Mouse (Mus musculus): ENCODE results near the gene Dnajc16.
"Not testable (repeated sequence)": the region's sequence is repeated elsewhere in the genome, so short reads cannot be mapped to it uniquely, and the experiment has no call there.

The Dnajc16 gene

GRCm38 (mm10) chr4:141796356-141796755, 5.6 kb upstream of the Dnajc16 start:
- no peak for DNase-seq (ENCODE audit: low spot score in 2 of 2)

GRCm38 (mm10) chr4:141794152-141794535, 3.4 kb upstream of the Dnajc16 start:
- DNase-seq (ENCODE audit: low spot score in 2 of 2) = no peak

DNA sequence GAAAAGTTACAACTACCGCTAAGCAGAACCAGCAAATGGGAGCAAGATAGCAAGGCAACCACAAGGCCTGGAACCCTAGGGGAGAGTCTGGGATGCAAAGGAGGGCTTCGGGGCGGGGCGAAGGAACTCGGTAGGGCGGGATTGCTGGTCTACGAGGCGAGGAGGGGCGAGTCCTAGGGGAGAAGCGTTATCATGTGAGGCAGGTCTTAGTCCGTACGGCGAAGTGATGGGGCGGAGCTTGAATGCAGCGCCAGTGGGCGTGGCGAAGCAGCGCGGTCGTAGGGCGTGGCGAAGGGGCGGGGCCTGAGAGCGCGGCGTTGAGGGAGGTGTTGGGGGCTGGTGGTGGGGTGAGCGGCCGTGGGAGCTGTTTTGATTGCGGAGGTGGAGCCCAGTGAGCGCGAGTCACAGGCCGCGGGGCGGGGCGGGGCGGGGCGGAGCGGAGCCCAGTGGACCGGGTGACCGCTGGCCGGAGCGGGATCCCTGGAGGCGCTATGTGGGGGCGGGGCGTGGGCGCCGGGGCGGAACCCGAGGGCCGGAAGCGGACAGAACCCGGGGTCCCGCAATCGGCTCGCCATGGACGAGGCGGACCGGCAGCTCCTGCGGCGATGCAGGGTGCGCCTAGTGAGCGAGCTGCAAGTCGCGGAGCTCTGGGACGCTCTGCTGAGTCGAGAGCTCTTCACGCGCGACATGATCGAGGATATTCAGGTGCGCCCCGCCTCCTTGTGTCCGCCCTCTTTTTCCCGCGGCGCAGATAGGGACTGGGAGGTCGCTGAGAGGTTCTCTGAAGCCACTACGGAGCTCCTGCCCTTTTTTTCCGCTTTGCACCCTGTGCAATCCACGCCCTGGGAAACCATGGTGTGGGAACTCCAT, 2.8 kb upstream of the Dnajc16 start, which contains the start of gene Casp9:
TSS of gene Casp9 (plus strand) at position 331 of the 870 bp plus-strand sequence.
- peak; percentile 99 for DNase-seq (ENCODE audit: low spot score in 2 of 2)

GRCm38 (mm10) chr4:141792554-141793281, 2.0 kb upstream of the Dnajc16 start:
- DNase-seq (ENCODE audit: low spot score in 2 of 2) = peak in 1 of 2 experiments; percentile 31

- DNase-seq (ENCODE audit: low spot score in 2 of 2) = no peak
Measured at GRCm38 (mm10) chr4:141791951-141792350, 1.2 kb upstream of the Dnajc16 start.

GRCm38 (mm10) chr4:141791486-141791885, 755 bp upstream of the Dnajc16 start:
- no peak for DNase-seq (ENCODE audit: low spot score in 2 of 2)

GRCm38 (mm10) chr4:141789564-141790218, 1.0 kb downstream of the Dnajc16 start:
- no peak for DNase-seq (ENCODE audit: low spot score in 2 of 2)

DNA sequence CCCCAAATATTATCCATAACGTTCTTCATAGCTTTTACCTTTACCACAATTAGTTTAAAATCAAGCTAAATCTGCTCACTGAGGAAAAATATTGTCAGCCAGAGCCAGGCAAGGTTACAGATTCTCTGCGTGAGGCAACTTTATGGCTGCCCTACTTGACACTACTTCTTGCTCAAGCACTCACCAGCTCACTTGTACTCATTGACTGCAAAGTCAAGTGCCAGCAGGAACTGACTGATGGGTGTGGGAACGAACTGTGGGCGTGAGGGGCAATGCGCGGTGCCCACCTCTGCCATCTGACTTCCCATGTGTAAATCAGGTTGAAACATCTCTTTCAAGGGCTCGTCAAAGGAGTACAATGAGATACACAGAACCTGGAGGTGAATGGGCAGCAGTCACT, 3.3 kb downstream of the Dnajc16 start:
- no peak for DNase-seq (ENCODE audit: low spot score in 2 of 2)

DNA sequence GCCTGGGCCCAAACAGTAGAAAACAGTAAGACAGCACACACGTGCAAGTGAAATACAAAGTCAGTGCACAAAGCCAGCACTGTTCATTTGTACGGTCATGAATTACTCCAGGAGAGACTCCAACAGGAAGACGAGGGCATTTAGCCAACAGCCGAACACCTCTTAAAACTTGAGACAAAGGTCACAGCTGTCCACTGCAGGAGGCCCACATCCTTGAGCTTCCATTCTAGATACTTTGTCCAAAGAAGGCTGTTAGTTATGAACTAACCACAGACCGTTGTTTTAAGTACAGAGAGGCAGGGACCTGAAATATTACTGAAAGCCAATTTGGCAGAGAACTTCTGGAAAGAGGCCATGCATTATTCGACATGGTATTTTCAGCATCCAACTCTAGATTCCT, 3.7 kb downstream of the Dnajc16 start:
- no peak for DNase-seq (ENCODE audit: low spot score in 2 of 2)

GRCm38 (mm10) chr4:141786141-141786540, 4.6 kb downstream of the Dnajc16 start:
- no peak for DNase-seq (ENCODE audit: low spot score in 2 of 2)

- no peak for DNase-seq (ENCODE audit: low spot score in 2 of 2)
Measured at GRCm38 (mm10) chr4:141784835-141785234, 5.9 kb downstream of the Dnajc16 start.

DNA sequence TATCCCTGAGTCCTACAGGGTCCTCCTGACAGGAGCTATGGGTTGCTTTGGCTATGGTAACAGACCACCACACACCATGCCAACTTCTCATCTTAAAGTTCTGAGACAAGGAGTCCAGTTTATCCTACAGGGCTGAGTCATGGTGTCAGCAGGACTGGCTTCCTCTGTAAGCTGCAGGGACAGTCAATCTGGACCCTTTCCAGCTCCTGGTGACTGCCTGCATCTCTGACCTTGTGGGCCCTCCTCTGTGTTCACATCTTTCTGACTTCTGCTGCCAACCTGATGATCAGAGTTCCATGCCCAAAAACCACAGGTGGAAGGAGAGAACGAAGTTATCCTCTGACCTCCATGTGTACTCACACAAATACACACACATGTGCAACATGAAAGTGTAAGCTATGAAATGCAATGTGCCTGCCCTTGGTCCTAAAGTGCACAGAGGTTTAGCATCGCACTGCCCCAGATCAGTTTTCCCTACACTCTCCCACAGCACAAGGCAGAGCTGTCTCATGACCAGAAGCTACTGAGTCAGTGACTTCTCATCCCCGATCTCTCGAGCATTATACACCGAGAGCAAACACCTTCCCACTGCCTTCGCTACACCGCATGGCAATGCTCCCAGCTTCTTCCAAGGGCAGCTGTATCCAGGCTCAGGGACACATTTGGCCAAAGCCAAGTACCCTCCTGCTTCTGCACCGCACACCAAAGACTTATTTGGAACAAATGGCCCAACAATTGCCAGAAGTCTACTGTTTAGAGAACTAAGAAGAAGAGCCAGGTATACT, 9.3 kb downstream of the Dnajc16 start:
- DNase-seq (ENCODE audit: low spot score in 2 of 2) = no peak

- no peak for DNase-seq (ENCODE audit: low spot score in 2 of 2)
Measured at GRCm38 (mm10) chr4:141779828-141780227, 10.9 kb downstream of the Dnajc16 start.

DNA sequence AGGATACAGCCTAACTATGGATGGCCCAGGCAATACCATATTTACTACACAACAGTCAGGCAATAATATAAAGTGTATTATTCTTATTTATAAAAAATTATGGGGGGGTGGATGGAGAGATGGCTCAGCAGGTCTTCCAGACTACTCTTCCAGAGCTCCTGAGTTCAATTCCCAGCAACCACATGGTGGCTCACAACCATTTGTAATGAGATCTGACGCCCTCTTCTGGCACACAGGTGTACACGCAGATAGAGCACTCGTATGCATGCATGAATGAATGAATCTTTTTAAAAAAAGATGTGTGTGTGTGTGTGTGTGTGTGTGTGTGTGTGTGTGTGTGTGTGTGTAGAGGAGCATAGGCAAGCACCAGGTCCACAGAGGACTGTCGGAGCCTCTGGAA, 17.7 kb downstream of the Dnajc16 start:
- DNase-seq (ENCODE audit: low spot score in 2 of 2) = not testable (repeated sequence)

- no peak for DNase-seq (ENCODE audit: low spot score in 2 of 2)
Measured at GRCm38 (mm10) chr4:141771823-141772222, 18.9 kb downstream of the Dnajc16 start.

GRCm38 (mm10) chr4:141769501-141770160, 21.1 kb downstream of the Dnajc16 start:
- DNase-seq (ENCODE audit: low spot score in 2 of 2) = no peak

DNA sequence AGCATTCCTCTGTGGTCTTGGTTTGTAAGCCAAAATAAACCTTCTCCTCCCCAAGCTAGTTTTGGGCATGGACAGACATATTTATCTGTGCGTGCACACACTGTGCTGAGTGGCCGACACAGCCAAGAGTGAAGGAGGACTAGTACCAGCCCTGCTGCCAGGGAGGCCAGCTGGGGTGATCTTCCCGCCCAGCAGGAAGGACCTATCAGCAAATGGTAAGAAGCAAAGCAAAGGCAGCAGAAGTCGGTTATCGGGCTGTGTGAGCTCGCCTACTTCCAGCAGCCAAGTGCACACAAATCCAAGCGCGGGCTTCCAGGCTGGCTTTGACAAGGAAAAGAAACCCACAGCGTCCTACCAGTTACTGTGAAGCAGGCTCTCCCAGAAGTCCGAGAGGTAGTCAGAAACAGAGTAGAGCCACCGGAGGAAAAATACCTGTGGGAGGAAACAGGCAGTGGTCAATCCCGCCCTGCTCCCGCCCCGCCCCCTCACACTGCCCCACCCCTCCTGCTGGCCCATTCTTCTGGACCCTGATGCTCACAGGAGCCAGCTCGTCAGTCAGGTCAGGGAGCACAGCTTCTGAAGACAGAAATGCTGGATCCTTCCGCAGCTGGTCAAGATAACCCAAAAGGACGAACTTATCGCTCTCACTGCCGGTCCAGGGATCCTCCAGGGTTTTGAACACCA, 23.2 kb downstream of the Dnajc16 start:
- DNase-seq (ENCODE audit: low spot score in 2 of 2) = peak; percentile 59 to 73

GRCm38 (mm10) chr4:141766668-141767352, 23.9 kb downstream of the Dnajc16 start:
- no peak for DNase-seq (ENCODE audit: low spot score in 2 of 2)

DNA sequence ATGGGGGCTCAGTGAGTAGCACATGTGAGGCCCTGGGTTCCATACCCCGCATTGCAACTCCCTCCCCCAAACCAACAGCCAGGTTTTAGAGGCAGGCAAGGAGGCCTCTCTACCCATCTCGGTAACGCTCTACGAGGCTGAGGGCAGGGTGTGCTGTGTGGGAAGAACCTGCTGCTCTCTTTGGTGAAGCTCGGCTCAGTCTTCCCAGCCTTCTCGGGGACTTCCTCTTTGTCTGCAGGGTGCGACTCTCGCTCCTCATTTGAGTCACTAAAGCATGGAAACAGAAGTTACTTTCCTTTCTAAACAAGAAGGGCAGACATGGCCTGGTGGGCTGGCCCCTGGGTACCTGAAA, 24.4 kb downstream of the Dnajc16 start:
- DNase-seq (ENCODE audit: low spot score in 2 of 2) = no peak

GRCm38 (mm10) chr4:141765008-141765407, 25.7 kb downstream of the Dnajc16 start:
- no peak for DNase-seq (ENCODE audit: low spot score in 2 of 2)
